Mouse (Mus musculus) cerebellum, postnatal 14 days (tissue): ENCODE measurements at regions not wholly inside any gene's neighbourhood (a gene's known extent, or its start where the extent isn't known, plus 50 kb on each side); places are given as distances from the start of the nearest gene placed in this dataset.

Source experiments
- DNase-seq, 2 experiments: peaks; one replicate each; pipeline ENCODE4 v3.0.0; 2021; ENCODE audit warnings: mixed read lengths in 2 of 2

DNA sequence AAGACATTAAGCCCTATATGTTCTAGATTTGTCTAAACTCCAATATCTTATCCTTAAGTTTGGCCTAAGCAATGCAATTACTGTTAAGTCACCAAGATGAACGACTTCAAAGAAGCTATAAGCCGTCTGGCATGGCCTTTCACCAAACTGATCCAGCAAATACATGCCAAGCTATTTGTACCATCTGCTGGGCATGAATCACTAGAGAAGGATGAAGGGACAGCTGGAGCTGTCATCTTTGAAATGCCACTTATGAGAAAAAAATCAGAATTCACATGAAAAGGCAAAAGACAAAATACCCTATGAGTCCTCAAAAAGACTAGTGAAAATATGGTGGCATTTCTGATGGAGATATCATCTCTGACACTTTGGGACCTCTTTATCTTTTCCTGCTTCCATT lies 430.3 kb upstream of the Steap1 start:
- peak; percentile 66 to 79 for DNase-seq

DNA sequence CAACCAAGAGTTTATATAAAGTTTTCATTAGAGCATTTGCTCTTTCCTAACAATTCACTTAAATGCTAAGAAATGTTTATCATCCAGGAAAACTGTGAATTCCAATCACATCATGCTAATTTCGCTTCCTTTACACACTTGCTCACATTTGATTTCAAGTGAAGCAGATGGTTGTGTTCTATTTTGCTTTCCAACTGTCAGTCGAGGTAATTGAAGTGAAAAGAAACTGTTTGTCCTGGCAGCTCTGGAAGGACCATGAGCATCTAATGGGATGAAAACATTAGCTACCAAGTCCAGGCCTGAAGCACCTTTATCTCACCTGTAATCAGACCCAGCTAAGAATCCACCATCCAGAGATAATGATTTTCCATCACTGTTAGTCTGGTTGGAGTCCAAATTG lies 418.9 kb upstream of the Steap1 start:
- peak in 1 of 2 experiments; percentile 52 for DNase-seq

DNA sequence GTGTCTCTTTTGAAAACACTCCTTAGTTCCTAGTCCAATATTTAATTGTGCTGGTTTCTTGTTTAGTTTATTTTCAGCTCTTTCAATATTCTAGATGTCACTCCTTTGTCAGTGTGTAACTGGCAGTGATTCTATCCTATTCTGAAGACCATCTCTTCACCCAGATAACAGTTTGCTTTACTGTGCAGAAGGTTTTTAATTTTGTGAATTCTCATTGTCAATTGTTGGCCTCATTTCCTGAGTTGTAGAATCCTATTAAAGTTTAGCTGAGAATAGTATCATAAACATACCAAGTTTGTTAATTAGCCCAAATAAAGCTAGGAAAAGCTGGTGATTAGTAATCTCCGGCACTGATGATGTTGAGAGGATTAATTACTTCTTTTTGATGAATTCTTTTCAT lies 418.4 kb upstream of the Steap1 start:
- DNase-seq, result no peak
